Mouse (Mus musculus): ENCODE measurements around the gene B4gat1.
"Not testable (repeated sequence)": the region's sequence is repeated elsewhere in the genome, so short reads cannot be mapped to it uniquely, and the experiment has no call there.

The B4gat1 gene

DNA sequence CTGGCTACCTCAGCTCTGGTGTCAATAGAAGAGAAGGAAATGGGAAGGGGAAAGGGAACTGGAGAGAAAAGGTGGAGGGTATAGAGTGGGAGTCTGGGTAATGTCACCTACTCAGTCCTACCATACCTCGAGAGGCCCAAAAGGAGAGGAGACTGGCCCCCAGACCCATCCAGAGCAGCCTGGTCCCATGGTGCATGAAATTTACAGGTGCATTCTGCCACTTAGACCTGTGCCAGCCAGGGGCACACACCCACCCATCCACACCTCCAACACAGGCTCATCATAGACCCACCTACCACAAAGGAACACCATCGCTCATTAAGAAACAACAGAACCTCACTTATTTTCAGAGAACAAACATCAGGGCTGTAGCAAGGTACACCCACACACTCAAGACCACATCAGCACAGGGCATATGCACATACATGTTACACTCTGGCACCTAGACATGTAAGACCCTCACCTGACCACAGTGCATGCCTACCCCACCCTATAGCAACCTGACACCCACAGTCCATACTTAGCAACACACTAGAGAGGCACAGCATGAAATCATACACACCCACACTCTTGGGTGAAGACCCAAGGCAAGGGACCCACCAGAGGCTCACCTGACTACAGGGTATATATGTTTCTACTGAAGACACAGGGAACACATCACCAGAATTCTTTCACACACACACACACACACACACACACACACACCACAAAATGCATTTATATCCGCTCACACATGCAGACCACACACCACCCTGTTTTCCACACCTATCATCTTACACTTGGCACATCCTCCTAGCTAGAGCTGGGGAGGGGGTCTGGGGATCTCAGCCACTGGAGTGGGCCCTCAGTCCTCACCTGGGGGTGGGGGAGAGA is 45.6 kb downstream of the B4gat1 start:
- no peak for DNase-seq (ENCODE audit: low read depth, low spot score)

DNA sequence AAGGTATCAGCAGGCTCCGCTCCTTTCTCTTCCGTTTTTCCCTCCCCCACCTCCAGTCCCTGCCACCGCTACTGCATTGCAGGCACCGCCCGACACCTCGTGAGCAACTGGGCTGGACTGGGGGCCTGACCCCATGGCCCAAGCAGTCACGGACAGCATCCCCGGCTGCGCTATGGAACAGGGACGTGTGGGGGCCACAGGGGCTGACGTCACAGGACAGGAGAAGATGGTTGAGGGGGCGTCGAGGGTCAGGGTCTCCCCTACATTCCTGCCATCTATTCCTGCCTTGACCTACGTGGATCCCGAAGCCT is 46.2 kb downstream of the B4gat1 start:
- DNase-seq (ENCODE audit: low read depth, low spot score) = no peak

DNA sequence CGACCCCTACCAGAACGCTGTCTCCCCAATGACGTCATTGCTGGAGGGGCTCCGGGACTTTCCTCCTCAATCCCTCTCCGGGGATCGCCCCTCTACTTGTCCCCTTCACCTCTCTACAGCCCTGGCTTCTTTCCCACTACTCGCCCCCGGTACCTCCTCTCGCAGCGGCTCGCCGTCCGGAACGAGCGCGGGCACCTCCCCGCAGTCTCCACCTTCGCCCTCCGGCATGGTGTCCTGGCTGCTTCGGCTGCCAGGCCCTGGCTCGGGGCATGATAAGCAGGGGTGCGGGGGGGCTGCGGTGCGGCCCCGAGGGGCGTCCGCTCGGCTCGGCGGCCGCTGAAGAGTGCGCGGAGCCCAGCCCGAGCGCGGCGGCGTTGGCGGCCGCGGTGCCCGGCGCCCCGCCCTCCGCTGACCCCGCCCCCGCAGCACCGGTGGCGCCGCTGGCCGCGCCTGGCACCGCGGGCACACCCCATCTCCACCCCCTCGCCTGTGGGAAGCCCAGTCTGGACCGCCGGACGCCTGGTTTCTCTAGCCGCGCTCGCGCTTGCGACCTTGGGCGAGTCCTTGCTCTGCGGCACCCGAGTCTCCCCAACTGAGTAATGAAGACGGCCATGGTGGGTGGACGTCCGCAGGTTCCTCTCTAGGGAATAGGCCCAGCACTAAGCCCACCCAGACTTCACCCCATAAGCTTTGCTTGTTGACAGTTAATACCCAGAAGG is 46.7 kb downstream of the B4gat1 start, which contains the start of gene Tmem151a:
Gene Tmem151a, minus strand, starts transcription at position 387 of the 719 bp plus-strand sequence.
- no peak for DNase-seq (ENCODE audit: low read depth, low spot score)

DNA sequence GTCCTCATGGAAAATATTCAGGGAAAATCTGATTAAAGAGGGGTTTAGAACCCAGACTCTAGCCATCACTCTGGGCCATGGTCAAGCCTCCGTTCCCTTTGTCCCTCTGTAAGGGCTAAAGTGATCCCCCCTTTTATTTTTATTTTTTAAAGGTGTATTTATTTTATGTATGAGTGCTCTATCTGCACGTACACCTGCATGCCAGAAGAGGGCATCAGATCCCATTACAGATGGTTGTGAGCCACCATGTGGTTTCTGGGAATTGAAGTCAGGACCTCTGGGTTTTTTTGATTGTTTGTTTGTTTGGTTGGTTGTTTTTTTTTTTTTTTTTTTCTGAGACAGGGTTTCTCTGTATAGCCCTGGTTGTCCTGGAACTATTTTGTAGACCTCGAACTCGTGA is 47.9 kb downstream of the B4gat1 start:
- not testable (repeated sequence) for DNase-seq (ENCODE audit: low read depth, low spot score)

DNA sequence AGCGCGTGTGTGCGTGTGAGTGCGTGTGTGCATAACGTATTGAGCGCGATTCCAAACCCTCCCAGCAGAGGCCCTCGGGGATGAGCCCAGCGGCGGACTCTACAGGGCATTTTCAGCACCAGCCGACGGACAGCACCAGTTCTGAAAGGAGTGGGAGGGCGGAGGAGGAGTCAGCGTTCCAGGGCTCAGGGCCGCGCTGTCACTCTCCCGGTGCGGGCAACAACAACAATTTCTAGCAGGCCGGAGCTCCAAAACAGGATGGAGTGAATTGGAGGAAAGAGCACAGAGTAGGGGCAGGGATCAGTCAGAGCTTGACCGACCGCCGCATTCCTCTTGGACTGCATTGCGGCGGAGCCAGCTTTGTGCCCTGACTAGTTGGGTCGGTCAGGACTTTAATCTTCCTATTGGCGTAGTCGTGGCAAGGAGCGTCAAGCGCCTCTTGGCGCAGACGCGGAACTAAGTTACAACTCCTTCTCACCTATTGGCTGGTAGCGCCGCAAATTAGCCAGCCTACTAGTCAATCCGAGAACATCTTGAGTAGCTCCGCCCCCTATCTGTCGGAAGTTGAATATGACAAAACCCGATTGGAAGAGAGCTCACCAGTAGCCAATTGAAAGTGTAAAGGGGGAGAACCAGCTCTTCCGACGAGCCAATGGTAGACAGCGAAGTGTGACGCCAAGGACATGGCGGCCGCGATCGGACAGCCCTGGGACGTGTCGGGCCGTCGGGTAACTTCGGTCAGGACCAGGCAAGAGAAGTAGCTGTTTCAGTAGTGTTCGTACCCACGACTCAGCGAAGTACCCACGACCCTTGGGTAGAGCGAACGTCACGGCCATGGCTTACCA is 49.5 kb downstream of the B4gat1 start, which contains the start of gene Yif1a:
Gene Yif1a, plus strand, starts transcription at position 655 of the 845 bp plus-strand sequence.
- DNase-seq (ENCODE audit: low read depth, low spot score) = peak; percentile 94

DNA sequence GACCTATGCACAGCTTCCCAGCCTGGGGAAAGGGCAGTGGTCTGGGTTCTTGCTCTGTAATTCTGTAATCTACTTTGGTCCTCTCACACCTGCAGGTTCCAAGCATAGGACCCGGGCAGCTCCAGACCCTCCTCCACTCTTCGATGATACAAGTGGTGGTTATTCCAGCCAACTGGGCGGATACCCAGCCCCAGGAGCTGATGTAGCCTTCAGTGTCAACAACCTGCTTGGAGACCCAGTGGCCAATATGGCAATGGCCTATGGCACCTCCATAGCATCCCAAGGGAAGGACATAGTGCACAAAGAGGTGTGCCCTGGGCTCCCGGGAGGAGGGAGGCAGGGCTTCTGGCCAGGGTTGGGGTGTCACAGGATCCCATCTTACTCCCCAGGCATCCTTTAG is 50.7 kb downstream of the B4gat1 start:
- no peak for DNase-seq (ENCODE audit: low read depth, low spot score)
